Mouse (Mus musculus) left cerebral cortex, postnatal 14 days (tissue): ENCODE results near the gene 2010109A12Rik. TPM values are rescaled to one million over a fixed set of nuclear protein-coding genes. Genes with fewer than 3 reads are reported as not detected.

Experiments
- total RNA-seq, 2 experiments: library from RNA; stranded (reverse); gene quantifications; 2 replicates each; pipeline ENCODE4 v1.2.3; 2021

Gene 2010109A12Rik
- total RNA-seq, 2 experiments from 2014 or later, result 0.42 to 1.4 TPM

Other genes starting within 250 kb of the 2010109A12Rik start
- gene Sowahb, start 161.5 kb upstream of the 2010109A12Rik start, total RNA-seq, result 1 to 10 TPM; 5.2 to 6.8 TPM
- gene Sept11, start 113.1 kb upstream of the 2010109A12Rik start, total RNA-seq, result 100 to 1,000 TPM; 201 to 209 TPM
- 100 to 1,000 TPM; 304 to 308 TPM for gene Ccni, start within 50 bp of the 2010109A12Rik start, total RNA-seq
- 10 to 100 TPM; 38.4 to 40.9 TPM for gene Ccng2, start 60.7 kb downstream of the 2010109A12Rik start, total RNA-seq